Mouse (Mus musculus): Measurements from ENCODE around the gene Xpo4.

Gene Xpo4

GRCm38 (mm10) chr14:57607500-57607899, 57.7 kb downstream of the Xpo4 start:
- CTCF ChIA-PET, result no interaction called here

DNA sequence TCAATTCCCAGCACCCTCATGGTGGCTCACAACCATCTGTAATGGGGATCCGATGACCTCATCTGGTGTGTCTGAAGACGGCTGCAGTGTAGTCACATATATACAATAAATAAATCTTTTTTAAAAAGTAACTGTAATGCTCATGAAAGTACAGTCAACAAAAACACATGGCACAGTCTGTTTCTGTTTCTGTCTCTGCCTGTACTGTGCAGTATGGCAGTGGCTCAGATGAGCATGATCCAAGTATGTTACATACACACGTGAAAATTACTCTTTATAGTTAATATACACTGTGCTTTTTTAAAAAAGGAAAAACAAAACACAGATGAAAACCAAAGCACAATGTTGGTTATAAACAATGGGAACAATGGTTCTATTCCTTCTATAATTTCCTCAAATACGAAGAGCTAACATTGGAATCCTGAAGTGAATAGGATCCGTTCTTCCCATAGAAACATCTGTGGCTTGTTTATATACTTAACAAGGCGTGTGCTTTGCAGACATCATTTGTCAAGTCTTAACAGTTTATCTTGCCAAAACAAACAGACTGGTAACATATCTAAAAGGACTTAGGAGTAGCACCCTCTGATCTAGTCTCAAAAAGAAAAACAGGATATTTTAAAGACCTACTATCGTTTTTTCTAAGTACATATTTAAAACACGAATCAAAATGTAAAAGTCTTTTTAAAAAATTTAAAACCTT, 58.4 kb downstream of the Xpo4 start:
- CTCF ChIA-PET, result interaction anchor here (0.6 kb wide), 1 partner anchor 24 kb away, joined by 6 read pairs; no protein-coding TSS in a partner anchor

GRCm38 (mm10) chr14:57593279-57593678, 72.0 kb downstream of the Xpo4 start:
- CTCF ChIA-PET, result no interaction called here

DNA sequence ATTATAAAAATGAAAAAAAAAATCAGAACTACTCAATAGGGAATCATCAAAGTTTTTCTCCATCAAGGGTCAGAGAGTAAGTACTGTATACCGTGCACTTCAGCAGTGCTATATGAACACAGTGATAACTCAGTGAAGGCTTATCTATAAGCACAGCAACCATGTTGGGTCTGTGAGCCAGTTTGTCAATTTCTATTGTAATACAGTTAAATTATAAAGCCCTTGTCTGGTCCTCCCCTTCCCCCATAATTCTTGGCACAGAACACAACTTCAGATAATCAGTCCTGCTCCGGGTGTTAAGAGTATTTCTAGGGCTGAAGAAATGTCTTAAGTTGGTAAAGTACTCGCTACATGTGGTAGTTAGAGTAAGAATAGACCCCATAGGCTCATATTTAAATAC, 73.4 kb downstream of the Xpo4 start:
- CTCF ChIA-PET, result no interaction called here

GRCm38 (mm10) chr14:57576364-57577060, 88.7 kb downstream of the Xpo4 start:
- CTCF ChIA-PET, result interaction anchor here (0.6 kb wide), 1 partner anchor 157 kb away, joined by 6 read pairs; no protein-coding TSS in a partner anchor

- CTCF ChIA-PET, result no interaction called here
Observed at GRCm38 (mm10) chr14:57574792-57575587, 90.2 kb downstream of the Xpo4 start.

DNA sequence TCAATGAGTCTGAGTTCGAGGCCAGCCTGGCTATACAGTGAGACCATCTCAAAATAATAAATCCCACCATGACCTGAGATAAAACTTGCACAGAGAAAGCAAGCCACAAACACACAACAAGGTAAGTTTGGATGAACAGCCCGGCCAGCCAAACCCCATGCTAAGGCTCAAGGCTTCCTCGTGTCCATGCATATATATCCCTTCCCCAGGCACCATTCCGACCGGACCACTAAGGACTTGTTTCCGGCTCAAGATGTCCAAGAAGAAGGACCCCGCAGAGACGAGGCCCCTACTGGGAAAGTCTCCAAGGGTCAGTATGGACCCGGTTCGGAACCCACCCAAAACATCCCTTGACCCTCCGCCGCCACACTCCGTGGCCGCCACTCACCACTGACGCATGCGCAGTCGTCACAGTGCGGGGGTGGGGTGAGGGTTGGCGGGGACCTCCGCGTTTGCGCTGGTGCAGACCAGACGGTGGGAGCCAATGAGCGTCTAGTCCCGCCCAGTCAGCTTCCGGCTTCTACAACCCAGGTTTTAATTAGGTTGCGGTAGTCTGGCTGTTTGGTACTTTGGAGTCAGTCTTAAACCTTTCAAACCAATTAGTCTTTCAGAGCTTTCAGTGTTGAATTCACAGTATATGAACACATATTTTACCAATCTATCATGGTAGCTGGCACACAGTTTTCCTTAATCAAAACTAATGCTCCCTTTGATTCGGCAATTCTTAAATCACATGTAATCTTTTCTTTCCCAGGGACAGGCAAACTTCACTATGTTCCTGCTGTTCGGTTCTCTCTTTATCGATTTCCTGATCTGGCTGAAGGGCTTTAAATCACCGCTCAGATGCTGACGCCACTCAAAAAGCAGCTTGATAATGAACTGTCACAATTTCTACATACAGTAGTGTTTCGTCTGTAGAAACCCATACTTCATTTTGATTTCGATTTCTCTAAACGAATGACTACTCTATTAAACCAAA, 93.8 kb downstream of the Xpo4 start, which contains the start of gene Eef1akmt1:
Gene Eef1akmt1 (minus strand): TSS at position 458 of the 979 bp plus-strand sequence.
- CTCF ChIA-PET, result no interaction called here

GRCm38 (mm10) chr14:57565626-57566025, 99.6 kb downstream of the Xpo4 start:
- CTCF ChIA-PET, result no interaction called here

DNA sequence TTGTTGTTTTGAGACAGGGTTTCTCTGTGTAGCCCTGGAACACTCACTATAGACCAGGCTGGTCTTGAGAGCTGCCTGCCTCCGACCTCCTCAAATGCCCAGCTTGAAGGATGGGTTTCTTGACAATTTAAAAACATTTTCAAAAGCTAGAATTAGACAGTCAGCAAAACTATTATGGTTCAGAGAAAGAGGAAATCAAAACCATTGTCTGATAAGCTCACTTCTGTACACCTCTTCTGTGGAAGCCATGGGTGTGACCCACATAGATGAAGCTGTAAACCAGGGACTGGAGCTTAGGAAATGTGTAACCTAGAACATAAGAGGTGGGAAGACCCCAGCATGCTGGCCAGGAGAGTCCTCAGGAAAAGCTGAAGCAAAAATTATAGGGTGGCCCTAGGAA, 108.3 kb downstream of the Xpo4 start:
- CTCF ChIA-PET, result no interaction called here

GRCm38 (mm10) chr14:57555471-57556070, 109.7 kb downstream of the Xpo4 start:
- CTCF ChIA-PET, result no interaction called here

DNA sequence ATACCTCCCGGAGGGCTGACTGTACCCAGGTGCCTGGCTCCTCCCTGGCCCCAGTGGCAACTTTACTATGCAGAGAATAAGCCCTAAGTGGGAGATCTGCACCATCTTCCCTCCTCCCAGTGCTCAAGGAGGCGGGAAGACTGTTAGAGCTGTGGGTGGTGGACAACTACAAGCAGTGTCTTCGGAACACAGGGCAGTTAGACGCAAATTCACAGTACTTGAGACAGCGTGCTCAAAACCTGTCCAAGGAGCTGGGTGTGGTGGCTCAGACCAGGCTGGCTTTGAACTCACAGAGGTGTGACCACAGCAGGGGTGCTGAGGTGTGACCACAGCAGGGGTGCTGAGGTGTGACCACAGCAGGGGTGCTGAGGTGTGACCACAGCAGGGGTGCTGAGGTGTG, 110.8 kb downstream of the Xpo4 start:
- CTCF ChIA-PET, result no interaction called here

GRCm38 (mm10) chr14:57552945-57553344, 112.3 kb downstream of the Xpo4 start:
- CTCF ChIA-PET, result no interaction called here

DNA sequence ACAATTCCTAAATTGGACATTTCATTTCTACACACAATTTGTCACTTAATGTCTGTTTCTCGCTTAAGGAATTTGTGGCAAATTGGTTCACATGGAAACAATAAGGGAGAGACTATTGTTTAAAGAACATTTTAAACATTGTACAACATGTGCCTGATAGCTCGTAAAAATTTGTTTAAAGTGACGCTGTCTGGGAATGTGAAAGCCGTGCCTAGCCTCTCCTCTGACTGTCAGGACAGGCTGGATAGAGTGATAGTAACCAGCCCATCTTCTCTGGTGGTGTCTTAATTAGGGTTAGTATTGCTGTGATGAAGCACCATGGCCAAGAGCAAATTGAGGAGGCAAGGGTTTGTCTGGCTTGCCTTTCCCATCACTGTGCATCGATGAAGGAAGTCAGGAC, 118.2 kb downstream of the Xpo4 start:
- CTCF ChIA-PET, result no interaction called here

DNA sequence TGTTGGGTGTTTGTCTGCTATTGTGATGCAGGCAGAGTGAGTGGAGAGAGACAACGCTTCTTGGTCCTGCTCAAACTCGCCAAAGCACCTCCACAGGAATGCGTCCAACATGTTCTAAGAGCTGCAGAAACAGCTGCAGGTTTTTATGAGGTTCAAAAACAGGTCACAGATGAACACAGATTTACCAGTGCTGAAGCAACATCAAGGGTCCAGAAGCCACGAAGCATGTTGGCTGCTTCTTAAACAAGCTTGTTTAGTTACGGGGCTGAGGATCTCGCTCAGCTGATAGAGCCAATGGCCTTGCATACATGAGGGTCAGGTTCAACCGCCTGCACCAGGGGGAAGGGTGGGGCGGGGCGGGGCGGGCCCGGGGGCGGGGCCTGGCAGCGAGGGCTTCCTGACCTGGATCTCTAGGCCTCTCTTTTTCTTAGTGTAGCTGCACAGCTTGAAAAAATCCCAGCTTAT, 118.6 kb downstream of the Xpo4 start:
- CTCF ChIA-PET, result no interaction called here

DNA sequence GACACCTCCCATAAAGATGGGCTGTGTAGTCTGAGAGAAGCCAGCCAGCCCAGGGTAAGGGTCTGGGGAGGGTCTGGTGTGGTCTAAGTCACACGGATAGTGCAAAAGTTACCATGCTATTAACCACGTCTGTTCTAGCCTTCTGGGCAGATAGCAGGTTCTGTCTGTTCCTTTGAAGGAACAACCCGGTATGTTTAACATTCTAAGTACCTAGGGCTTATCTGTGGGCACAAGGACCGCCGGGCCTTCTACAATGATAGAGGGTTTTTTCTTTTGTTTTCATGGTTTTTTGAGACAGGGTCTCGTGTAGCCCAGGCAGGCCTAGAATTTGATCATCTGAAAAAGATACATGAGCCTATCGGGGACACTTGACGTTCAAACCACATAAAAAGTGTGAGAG, 119.1 kb downstream of the Xpo4 start:
- CTCF ChIA-PET, result no interaction called here

DNA sequence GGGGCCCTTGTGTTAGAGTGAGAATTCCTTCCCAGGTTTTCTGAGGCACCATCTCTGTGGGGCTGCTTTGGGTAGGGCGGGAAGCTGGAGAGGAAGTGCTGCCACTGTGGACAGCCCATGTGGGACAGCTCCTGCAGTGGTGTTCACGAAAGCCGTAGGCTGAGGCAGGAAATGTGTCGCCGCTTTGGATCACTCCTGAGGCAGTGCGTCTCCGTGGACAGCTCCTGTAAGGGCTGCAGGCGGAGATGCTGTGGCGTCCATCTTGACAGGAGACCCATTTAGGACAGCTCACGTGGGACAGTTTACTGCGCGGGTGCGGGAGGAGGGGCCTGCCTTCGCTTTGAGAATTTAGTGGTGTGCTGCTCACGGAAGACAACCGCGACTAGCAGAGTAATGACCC, 119.7 kb downstream of the Xpo4 start:
- CTCF ChIA-PET, result no interaction called here

GRCm38 (mm10) chr14:57543420-57544039, 121.7 kb downstream of the Xpo4 start:
- CTCF ChIA-PET, result no interaction called here

DNA sequence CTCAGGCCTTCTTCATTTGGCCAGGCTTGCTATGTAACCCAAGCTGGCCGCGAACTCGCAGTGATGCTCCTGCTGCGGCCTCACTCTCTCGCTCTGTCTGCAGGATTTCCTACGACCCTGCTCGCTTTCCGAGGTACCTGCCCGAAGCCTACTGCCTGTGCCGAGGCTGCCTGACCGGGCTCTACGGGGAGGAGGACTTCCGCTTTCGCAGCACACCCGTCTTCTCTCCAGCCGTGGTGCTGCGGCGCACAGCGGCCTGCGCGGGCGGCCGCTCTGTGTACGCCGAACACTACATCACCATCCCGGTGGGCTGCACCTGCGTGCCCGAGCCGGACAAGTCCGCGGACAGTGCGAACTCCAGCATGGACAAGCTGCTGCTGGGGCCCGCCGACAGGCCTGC, 123.0 kb downstream of the Xpo4 start:
- CTCF ChIA-PET, result interaction anchor here (0.5 kb wide), 1 partner anchor 335 kb away, joined by 4 read pairs; no protein-coding TSS in a partner anchor

GRCm38 (mm10) chr14:57540683-57541082, 124.5 kb downstream of the Xpo4 start:
- CTCF ChIA-PET, result no interaction called here

DNA sequence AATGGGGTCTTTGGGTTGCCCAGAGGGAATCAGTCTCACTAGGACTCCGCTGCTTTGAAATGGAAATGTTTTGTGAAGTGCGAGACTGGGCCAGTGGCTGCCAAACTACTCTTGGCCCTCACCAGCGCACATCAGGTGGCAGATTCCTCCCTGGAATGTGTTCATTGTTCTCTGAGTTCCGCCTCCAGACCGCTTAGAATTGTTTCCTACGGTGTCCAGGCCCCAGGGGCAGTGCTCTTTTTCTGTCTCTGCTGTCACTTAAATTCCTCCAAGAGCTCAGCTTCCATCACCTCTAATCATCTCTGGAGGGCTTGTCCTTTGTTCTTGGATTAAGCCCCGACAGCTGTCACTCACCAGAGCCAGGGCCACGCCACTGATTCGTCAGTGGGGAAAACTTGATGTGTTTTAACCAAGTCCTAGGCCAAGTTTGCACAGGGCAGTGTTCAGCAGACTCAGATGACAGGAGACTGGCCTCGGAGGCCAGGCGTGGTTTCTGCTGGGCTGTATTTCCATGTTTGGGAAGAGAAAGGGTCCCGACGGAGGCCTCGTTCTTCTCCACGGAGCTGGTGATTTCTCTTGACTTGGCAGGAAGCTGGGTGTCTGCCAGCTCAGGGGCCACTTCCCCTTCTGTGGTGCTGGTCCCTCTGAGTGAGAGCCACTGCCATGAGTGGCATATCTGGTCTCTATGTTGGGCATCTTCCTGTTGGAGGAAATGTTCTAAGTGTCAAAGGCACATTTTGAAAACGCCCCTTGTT, 127.8 kb downstream of the Xpo4 start:
- CTCF ChIA-PET, result interaction anchor here (0.5 kb wide), 1 partner anchor 128 kb away, joined by 5 read pairs; no protein-coding TSS in a partner anchor
